Mouse (Mus musculus): Measurements from ENCODE around the gene Eml4.

The Eml4 gene

DNA sequence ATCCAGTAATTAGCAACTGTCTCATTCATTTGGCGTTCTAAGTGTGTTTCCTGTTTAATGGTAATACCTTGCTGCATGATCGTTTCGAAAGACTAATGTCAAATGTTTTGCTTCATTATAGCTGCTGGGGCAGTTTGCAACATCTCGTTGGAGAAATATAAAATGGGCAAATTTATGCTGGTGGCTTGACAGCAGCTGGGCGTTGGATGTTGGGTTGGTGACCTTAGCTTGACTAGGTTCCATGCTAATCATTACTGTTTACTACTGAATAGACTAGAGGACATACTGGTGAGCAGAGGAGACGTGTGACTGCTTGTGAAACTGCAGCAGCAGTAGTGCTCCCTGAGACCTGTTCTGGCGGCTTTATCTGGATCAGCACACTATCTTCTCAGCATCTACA is 6.5 kb upstream of the Eml4 start:
- no peak for DNase-seq

DNA sequence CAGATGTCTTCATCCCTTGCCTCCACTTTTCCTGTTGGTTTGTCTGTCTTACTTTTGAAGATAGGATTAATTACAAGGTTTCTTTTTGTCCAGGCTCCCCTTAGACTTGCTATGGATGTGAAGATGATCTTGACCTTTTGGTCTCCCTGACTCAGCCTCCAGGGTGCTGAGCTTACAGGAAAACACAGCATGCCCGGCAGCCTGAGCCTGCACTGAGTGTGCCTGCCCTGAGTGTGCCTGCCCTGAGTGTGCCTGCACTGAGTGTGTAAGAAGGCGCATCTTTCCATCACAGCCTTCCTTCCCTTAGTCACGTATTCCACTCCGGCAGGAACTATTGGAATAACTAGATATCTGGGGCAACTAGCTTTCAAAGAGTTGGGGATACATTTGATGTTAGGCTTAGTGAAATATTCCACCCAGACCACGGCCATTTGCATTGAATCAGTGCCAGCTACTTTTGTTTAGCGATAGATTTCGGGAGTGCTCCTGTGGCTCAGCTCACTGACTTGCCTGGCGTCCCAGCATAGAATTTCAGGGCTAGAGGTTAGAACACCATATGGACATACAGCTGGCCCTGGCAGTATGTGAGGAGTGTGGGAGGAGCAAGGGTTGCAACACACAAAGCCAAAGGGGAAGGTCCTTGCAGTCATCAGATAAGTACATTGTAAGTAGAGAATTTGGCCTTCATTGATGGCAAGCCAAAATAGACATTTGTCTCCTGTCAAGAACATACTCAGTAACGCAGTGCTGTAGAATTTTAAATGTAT is 2.5 kb upstream of the Eml4 start:
- DNase-seq = no peak

DNA sequence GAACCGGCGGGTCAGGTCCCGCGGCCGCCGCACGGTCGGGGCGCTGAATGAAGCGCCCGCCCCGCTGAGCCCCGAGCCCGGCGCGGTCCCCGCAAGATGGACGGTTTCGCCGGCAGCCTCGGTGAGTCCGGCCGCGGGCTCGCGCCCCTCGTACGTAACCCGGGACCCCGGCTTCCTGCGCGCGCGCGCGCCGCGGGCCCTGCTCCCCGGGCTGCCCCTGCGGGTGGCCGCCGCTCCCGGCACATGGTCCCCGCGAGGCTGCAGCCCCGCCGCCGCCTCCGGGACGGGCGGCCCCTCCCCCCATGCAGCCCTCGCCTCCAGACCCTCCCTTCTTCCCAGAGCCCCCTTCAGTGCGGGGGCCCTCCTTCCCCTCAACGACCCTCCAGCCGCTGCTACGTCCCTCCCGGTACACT is 394 bp downstream of the Eml4 start:
- no peak for DNase-seq

DNA sequence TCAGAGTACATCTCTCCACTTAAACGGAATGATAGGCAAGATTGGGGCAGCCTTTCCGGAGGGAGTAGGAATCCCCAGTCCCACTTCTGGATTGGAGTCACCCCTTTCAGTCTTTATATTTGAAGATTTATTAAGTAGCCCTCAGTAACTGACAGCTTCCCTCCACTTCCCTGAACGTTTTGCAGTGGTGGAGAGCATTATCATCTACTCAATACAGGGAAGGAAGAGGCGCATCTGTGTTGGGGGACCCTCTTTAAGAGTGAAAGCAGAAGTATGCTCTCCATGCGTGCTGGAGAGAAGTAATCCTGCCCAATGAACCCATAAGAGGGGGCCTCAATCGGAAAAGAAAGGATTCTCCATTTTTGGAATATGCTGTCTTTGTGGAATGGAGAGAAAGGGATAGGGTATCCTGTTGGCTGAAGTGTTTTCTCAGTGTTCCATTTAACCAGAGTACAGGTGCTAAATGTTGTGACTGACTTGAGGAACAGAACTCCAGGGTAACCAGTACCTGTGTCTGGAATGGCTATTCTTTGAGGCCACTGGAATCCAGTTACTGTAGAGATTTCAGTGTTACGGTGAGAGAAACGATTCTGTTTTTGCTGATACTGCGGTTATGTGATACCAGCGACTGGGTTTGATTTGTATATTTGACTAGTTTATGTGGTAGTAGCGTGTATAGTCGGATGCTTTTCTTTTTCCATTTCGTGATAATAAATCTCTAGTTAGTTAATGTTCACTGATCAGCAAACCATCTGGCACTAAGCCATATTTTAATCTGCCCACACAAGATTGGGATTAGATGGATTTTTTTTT is 1.1 kb downstream of the Eml4 start:
- no peak for DNase-seq

DNA sequence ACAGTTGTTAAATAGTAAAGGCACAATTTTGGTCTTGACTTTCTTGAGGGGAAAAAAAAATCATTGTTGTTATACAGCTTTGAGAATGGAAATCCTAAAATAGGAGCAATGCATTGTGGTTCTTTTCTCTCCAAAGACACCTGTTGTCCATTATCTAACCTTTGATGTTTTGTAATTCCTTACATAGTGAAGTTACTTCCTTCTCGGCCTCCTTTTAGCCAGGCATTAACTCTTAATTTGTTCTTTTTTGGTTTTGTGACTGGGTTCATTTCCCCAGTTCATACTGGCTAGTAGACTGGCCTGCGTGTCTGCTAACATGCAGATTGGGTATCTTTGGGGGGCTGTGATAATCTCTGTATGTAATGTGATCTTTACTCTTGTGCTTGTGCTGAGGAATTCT is 1.7 kb downstream of the Eml4 start:
- no peak for DNase-seq

DNA sequence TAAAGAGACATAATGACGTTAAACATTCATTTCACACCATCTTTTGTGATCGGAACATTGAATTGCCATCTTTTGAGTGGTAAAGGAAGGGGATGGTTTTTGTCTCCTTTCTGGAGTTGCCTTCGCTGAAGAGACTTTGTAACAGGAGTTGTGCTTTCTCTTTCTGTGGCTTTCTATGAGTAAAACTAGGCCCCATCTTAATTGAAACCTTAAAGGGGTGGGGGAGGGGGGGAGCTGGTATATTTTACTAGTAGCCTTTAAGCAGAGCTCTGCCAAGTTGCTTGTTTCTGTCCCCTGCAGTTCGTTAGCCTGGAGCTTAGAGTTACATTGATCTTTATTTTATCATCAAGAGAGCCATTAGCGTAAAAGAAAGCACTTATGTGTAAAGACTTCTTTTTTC is 2.3 kb downstream of the Eml4 start:
- DNase-seq = no peak

DNA sequence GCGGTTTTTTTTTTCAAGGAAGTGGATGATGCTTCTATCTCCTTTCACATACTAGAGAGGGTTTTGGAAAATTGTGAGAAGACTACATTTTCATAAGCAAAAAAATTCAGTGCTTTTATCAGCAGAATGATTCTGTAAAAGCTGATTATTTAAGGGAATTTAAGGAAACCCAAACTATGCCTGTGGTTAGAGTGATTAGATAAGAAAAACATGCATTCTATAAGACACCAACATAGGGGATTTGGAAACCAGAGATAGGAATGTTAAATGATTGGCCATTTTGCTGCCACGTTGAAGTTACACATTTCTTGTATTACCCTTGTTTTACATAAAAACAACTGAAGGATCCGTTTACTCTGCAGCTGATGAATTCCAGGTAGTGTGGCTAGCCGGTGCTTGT is 2.7 kb downstream of the Eml4 start:
- no peak for DNase-seq

DNA sequence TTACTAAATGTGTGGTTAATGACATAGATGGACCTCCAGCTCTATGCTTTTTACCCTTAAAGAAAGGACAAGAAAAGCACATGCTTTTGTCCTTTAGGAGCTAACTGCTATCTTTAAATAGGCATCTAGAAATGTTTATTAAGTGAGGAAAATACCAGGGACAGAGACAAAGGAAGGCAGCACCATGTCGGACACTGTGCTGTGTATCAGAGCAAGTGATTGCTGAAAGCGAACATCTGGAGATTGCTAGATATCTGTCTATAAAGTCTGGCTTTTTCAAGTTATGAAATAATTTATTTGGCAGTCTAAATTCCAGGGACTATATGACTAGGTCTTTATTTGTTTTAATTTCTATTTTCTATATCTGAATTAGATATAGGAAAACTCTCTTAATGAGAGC is 4.8 kb downstream of the Eml4 start:
- no peak for DNase-seq

DNA sequence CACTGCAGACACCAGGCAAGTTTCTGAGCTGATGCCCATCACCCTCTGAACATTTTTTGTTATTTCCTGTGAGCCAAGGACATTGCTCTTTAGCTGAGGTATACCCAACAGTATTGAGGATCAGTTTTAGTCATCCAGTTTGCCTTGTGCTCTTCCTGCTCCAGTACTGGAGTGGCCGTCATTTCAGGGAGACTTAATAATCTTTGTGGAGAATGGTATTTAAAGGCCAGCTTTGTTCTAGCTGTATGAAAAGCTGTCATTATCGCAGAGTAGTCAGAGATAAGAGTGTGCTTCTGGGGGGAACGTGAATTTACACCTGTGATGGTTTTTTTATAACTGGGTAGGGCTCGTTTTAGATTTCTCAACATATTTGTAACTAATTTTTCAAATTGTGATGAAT is 9.2 kb downstream of the Eml4 start:
- DNase-seq = no peak

DNA sequence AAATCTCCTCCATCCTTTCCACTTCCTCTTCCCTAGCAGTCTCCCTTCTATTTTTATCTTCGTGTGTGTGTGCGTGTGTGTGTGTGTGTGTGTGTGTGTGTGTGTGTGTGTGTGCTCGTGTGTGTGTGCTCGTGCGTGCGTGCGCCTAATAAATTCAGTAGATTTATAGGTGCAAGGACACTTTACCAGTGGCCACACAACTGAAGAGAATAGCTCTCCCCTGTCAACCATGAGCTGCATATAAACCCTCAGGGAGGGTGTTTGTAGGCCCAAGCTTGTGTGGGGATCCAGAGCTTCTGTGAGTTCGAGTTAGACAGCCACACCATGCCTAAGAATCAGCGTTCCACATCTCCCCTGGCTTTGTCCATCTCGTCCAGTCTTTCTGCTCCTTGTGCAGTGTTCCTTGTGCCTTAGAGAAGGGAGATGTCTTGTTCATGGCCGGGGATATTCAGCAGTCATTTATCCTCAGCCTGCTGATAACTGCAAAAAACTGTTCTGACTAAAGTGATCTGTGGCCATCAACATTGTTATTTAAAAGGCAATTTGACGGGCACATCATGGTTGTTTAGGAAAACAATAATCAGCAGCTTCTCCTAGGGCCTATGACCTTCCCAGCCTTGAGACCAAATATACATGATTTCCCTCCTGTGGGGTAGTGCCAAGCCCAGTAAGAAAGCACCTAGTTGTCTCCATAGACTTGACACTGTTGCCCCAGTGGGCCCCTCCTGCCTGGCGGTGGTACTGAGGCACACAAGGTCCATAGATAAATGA is 10.2 kb downstream of the Eml4 start:
- no peak for DNase-seq

DNA sequence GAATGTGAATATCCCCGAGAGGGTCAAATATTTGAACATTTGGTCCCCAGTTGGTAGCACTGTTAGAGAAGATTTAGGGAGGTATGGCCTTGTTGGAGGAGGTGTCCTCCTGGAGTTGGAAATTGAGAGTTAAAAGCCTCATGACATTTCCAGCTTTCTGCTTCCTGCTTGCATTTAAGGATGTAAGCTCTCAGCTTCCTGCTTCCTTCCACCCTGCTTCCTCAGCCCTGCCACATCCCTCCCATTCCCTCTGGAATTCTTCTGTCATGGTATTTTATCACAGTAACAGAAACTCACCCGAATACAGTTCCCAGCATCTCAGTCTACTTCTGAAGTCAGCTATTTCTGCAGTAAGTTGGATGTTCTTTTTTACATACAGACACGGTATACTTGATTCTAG is 12.3 kb downstream of the Eml4 start:
- no peak for DNase-seq

DNA sequence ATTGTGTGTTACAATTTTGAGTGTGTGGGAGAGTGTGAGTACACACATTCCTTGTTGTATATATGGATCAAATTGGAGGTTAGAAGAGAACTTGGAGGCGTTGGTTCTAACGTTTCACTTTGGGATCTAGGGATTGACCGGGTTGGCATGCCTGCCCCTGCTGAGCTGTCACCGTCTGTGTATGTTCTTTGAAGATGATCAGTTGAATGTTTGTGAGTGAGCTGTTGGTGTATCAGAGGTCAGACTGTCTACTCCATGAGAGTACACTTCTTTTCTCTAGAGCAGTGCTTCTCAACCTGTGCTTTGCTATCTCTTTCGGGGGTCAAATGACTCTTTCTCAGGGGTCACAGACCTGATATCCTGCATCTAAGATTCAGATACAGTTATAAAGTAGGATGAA is 13.6 kb downstream of the Eml4 start:
- no peak for DNase-seq

DNA sequence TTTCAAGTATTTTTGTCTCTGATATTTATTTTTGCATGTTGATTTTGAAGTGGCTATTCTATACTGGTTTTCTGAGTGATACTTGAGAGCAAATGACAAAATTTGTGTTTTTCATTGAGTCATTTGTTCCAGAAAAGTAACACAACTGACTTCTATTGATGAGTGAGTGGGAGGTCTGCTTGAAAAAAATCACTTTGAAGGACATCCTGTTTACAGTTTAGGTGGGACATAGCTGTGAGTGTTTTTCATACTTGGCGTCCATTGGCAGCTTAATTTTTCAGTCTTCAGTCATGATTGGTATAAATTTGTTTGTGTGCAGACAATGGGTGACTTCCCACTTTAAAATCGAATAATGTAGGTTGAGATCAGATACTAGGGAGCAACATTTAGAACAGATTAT is 14.4 kb downstream of the Eml4 start:
- no peak for DNase-seq

DNA sequence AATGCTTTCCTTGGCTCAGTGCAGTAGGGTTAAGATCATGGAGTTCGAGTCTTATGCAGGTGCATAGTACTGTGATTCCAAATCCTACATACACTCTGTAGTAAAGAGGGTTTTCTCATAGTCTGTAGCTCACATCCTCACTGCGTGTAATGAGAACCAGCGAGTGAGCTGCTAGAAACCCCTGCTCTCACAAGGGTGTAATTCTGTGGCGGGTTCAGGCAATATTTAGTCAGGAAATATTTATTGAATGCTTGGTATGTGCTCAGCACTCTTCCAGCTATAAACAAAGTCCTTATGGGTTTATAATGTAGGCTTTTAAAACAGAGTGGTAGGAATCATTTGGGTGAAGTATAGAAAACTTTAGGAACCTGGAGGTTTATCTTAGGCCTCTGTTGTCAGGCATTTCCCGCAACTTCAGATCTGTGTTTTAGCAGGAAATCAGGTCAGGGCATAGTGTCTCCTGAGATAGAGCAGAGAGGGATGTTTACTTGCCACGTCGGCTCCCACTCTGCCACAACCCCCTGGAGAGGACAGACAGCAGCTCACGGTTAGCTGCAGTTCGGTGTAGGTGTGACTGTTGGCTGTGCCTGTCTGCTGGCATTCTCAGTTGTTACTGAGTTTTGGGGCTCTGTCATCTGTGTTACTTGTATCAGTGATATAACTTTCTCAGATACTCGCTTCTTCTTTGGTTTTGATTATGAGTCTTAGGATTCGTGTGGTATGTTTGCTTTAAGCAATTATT is 15.1 kb downstream of the Eml4 start:
- no peak for DNase-seq

DNA sequence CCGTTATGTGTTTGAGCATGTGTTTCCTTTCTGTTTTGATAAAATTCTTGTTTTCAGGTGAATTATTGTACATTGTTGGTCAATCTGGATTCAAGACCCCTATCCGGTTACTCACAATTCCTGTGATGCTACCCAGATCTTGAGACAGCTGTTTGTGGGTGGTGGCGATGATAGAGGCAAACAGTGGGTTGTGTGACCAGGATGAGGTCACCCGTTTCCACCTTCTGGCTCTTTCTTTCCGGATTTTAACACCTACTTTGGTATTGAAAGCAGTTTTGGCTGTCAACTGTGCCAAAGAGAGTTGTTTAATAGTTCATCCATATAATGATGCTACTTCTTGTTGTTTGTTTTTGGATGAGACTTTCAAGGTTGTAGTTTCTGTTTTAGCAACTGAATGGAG is 16.7 kb downstream of the Eml4 start:
- DNase-seq = no peak

DNA sequence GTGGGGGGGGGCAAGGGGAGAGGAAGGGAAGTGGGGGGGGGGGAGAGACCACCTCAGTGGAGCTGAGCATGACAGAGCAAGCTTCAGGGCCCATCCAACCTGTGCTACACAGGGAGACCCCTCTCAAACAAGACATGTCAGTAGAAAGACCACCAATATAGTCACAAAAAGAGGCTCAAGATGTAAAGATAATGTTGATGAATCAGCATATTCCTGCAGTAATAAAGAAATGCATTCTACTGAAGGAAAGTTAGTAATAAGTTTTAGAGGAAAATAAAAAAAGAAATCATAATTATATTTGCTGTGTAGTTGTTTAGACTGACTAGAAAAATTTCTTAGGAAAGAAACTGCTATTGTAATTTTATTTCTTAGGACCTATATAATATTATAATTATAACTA is 23.4 kb downstream of the Eml4 start:
- DNase-seq = no peak

DNA sequence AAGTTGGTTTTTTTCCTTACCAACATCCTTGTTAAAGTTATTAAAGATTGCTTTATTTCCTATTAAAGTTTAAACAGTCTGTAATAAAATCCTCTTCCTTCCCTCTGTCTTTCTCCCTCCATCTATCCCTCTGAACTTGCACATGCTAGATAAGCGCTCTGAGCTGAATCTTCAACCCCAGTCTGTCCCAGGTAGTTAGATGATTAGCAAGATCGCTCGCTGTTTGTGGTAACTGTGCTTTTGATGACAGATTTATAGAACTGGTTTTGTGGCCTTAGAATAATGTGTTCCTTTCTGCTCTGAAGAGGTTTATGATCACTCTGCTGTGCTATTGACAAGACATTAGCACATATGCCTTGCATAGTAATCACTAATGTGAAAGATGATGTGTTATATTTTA is 25.1 kb downstream of the Eml4 start:
- DNase-seq = no peak

DNA sequence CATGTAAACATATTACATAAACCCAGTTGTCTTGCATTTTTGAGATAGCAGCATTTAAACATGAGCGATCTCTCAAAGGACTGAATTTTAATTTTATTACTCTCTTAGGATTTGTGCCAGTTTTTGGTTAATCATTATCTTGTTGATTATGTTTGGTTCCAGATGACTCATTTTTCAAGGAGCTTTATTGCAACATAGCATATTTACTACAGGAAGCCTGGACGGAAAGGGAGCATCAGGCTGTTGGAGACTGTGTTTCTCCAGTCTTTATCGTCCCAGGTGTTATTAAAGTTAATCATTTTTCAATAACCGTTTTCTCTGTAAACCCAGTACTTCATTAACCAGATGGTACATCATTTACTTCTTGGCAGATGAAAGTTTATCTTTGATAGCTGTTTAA is 26.1 kb downstream of the Eml4 start:
- DNase-seq = peak; percentile 41

DNA sequence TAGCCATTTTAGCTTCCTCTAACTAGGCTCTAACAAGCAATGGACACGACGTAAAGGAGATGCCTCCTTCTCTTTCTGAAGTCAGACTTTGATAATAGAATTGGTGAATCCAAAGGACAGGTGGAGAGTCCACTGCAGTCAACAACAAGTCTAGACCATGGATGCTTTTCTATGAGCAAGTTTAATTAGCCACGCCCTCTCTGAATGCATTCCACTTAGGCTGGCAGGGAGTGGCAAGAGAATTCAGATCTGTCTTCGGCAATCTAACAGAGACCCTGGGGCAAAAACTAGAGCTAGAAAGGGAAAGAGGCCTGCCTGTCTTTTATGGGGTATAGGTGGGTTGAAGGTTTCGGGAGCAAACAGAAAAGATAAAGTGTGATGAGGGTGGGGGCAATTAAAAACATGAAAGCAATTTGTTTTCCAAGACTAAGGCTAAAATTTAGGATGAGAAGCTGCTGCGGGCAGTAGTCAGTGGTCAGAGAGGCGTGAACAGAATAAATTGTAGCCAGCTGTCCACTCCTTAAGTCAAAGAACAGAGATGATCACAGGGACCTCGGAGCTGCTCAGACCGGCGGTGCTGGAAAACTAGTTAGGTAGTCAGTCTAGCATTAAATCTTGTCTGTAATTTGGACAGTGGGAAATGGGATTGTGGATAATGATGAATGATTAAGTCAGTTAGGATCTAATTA is 27.2 kb downstream of the Eml4 start:
- peak; percentile 56 for DNase-seq

DNA sequence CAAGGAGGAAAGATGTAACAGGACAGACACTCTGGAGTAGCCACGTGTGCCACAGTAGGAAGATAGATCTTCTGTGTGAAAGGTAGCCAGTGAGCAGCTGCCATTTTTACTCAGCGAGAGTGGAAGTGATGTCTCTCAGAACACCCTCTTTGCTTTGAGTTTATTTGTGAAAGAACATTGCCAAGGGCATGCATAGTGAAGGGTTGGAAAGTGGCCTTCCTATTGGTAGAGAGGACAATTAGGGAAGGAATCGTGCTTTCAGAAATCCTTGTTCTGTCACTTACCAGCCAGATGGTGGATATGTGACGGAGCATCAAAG is 27.7 kb downstream of the Eml4 start:
- DNase-seq = no peak

DNA sequence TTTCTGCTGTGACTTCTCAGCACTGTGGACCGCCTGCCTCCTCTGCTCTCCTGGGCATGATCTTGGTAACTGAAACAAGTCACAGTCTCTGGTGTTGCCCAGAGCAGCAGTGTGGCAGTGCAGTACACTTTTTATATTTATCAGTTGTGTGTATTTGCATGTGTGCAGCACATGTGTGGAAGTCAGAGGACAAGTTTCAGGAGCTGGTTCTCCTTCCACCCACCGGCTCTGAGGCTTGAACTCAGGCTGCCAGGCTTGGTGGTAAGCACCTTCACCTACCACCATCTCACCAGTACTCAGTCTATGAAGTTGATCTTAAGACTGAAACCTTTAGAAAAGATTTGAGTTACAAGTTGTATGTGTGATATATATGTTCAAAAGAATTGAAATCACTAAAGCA is 28.6 kb downstream of the Eml4 start:
- no peak for DNase-seq

DNA sequence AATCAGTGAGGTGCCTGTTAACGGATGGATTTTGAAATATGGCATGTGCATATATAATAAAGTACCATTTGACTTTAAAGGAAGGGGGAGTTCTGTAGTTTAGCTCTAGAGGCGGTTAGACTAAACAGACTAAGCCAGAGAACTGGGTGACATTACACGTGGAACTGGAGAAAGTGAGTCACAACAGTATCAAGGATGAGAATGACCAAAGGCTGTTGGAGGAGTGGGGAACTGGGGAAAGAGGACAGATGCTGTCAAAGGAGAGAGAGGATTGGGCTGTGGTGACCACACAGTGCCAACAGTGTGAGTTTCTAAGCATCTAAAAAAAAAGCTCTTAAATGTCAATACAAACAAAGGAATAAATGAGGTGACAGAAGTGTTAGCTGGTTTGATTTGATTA is 29.1 kb downstream of the Eml4 start:
- DNase-seq = no peak

DNA sequence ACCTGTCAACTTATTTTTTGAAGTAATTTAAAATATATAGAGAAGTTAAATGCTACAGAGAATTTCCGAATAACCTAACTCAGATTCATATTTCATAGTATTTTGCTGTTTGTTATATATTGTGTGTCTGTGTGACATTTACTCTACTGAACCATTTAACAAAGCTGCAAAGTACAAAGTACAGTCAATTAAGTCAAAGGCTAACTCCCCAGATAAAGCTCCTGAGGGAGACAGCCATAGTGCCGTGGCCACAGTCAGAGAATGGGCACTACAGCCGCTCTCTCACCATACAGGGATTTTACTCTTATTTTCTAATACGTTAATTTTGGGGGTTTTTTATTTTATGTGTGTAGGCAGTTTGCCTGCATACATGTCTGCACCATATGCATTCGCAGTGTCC is 32.0 kb downstream of the Eml4 start:
- no peak for DNase-seq
